Mouse (Mus musculus) lung, adult 18-20 months (tissue): ENCODE results near the gene Megf11.
A peak's percentile ranks its signal among the peaks of the same experiment; 100 is the strongest.

ENCODE experiments used
- DNase-seq, 2 experiments: peaks; one replicate each; pipeline ENCODE4 v3.0.0; 2022; ENCODE audit warnings: mixed read lengths in 2 of 2

The Megf11 gene

DNA sequence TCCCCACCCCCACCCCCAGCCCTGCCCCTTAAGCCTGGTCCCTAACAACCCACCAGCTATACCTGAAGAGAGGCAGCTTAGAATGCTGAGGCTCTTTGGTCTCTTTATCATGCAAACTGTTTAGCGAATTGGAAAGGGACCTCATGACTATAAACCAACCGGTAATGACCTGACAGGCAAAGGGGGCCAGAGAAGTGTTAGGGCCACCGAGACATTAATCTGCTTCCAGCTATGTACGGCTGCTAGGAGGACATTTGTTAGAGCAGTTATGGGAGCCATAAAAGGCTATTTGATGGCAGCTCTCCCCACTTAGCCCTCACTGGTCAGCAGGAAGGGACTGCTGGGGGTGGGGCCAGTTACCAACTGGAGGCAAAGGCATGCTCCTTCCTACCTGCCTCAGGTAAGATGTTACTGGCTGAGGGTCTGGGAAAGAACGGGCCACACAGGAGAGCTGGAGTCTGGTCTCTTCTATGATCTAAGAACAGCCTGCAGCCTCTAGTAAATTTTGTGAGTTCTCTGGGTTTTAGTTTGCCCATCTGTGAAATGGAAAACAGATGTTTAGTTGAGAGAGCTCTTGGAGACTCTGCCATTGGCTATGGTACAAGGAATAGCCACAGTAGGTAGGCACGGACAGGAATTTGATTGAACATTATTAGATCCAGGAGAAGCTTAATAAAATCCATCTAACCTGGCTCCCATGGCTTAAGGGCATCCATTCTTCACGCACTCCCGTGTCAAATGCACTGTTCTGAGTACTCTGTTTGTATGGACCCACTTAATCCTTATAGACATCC lies 183.2 kb downstream of the Megf11 start:
- no peak for DNase-seq

- no peak for DNase-seq
These were observed 185.0 kb downstream of the Megf11 start for GRCm38 (mm10) chr9:64570448-64570847.

GRCm38 (mm10) chr9:64571091-64571490 lies 185.7 kb downstream of the Megf11 start:
- no peak for DNase-seq

DNA sequence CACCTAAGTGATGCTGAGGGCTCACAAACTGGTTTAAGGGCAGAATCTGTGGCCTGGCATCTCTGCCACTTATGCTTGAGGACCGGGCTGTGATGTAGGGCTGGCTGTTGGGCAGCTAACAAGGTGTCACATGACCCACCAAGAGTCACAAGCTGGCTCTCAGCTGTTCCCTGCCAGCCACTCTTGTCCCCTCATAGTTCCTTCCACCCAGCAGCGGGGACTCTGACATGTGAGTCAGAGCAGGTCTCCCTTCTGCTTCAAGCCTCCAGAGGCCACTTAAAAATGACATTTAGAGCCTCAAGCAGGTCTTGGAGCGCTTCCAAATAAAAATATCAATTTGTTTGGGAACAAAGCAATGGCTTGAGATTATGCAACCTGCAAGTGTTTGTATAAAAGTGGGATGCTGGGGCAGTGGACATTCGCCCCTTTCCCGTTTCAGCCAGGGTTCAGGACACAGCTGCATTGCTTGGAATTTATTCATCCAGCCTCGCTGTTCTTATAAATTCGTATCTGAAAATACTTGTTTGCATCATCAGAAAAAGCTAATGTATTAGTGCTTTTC lies 187.3 kb downstream of the Megf11 start:
- peak; percentile 55 to 77 for DNase-seq

DNA sequence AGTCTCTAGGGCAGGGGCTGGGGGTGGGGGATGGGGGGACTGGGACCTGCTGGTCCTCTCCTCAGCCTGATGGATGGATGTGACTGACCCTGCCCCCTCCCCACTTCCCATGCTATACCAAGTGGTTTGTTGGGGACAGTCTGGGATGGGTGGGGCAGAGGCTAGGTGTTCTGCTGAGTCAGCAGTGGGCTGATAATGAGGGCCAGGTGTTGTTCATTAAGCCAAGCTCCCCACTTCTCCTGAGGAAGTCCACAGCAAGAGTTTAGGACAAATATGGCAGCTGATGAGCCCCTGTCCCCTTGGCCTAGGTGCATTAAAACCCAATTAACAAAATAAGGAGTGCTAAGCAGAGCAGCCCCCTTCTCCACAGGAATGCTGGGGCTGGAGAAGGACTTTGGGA lies 190.2 kb downstream of the Megf11 start:
- DNase-seq, result no peak

GRCm38 (mm10) chr9:64576143-64576878 lies 190.9 kb downstream of the Megf11 start:
- no peak for DNase-seq

- no peak for DNase-seq
These were observed 191.7 kb downstream of the Megf11 start for GRCm38 (mm10) chr9:64577156-64577555.

- no peak for DNase-seq
These were observed 192.6 kb downstream of the Megf11 start for GRCm38 (mm10) chr9:64578014-64578413.

GRCm38 (mm10) chr9:64579306-64579705 lies 193.9 kb downstream of the Megf11 start:
- no peak for DNase-seq

- DNase-seq, result no peak
These were observed 200.9 kb downstream of the Megf11 start for GRCm38 (mm10) chr9:64586292-64586691.

GRCm38 (mm10) chr9:64587991-64588390 lies 202.6 kb downstream of the Megf11 start:
- DNase-seq, result no peak

DNA sequence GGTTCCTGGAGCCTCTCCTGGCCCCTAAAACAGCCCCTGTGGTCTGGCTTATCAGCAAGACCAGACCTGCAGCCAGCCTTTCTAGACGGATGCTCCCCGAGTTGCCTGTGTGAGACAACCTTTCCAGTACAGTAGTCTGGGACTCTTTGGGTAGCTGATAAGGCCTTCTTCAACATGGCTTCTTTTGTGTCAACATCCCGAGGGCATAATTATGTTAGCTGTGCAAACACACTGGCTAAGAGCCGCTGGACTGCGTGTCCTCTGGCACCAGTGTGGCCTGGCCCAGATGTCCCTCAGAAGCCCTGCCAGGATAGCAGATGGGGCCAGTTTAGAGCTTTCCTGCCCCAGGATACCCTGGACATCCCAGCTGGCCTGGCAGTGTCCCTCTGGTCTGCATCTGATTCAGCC lies 205.2 kb downstream of the Megf11 start:
- DNase-seq, result peak; percentile 14 to 31

GRCm38 (mm10) chr9:64591436-64591835 lies 206.0 kb downstream of the Megf11 start:
- DNase-seq, result no peak

DNA sequence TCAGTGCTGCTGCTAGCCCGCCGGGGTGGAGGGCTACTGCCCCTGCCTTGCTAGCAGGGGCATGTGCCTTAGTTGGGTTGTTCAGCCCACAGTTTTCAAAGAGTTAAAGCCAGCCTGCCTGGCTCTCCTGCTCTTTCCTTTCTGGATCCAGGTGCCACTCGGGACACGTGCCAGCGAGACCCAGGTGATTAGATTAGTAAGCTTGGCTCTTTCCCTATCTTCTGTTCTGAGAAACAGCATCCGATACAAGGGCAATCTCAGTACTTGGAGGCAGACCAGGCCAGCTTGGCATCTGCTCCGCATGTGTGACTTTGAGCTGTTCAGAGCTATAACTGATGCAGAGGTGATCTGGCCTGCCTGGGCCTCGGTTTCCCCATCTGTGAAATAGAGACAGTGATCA lies 209.0 kb downstream of the Megf11 start:
- no peak for DNase-seq

DNA sequence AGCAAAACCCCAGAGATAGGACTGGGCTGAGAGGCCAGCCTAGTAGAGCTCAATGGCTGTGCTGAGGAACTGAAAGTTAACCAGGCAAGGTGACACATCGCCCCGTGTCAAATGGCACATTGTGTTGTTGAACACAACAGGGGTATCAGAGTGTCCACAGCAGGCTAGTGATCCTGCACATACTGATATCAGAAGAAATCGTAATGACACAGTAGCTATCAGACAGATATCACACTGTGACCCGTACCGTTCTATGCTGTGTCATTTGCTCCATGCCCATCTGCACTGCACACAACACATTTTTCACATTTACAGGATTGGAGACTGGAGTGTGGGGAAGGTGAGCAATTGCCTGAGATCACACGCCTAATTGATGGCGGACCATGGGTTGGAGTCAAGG lies 213.0 kb downstream of the Megf11 start:
- DNase-seq, result no peak

GRCm38 (mm10) chr9:64600731-64601130 lies 215.3 kb downstream of the Megf11 start:
- DNase-seq, result no peak

DNA sequence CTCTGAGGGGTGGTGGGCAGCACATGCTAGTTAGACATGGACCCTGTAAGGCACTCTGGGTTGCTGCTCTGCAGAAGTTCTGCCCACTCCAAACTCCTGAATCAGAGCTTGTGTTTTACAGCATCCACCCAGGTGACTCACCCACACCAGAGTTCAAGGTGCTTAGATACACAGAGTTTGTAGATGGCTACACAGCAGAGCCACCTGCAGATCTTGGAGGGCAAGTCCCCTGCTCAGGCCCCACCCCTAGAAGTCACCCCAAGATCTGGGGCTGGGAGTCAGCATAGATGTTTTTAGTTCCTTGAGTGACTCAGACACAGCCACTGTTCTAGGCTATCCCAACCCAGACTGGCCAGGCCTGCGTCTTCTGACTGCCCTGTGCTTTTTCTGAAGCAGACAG lies 217.5 kb downstream of the Megf11 start:
- DNase-seq, result no peak

DNA sequence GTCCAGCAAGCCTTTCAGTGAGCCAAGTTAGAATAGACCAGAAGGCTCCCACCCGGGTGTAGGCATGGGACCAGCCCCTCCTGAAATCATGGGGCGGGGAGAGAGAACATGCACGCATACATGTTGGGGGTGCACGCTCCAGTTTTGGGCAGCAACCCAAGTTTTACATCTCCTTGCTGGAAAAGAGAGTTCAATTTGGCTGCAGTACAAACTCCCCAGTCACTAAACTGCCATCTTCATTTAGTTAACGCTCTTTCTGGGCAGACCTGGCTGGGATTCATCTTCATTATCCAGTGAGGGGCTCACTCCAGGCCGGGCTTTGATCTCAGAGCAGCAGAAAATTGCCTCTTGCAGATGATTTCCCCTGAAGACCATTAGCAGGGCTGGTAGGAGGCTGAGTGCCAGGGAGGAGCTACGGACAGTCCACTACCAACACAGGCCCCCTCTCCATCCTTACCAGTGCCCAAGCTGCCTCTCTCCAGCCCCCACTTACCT lies 218.8 kb downstream of the Megf11 start:
- DNase-seq, result no peak

DNA sequence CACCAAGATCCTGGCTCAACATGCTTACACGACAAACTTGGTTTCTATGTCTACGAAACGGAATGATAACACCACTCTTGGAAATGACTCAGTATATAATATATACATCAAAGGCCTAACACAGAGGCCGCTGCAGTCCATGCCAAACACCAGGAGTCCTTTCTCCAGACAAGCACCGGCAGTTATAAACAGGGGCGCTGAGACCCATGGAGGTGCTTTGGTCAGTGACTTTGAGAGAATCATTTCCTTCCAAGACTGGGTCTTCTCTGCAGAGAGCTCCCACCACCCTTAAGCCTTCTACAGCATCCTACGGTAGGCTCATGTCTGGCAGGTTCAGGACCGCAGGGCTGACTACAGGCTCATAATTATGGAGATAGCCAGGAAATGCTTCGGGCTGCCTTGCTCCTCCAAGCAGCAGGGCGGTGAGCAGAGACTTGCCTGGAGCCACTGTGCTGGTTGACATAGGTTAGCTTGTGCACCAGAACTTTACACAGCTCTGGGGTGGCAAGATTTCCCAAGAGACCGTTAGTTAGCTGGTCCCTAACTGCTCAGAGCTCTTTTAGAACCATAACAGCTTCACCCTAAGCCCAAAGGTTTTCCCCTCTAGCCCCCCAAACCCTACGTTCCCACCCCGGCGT lies 219.8 kb downstream of the Megf11 start:
- DNase-seq, result no peak

- DNase-seq, result no peak
These were observed 220.4 kb downstream of the Megf11 start for GRCm38 (mm10) chr9:64605735-64606349.

DNA sequence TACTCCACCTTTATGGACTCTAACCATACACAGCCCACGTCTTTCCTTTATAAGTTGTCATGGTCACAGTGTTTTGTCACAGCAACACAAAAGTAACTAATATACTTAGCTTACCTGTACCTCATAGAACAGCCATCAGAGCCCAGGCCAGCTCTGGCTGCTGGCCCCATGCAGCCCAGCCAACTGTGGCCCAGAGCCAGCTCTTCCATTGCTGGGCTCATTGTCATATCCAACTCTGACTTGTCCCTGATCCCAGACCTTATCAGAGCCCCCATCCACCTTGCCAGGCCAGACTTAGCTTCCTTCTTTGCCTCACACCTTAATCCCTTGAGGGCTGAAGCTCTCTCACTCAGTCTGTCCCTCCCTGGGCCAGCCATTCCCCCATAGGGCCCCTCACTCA lies 221.6 kb downstream of the Megf11 start:
- no peak for DNase-seq

GRCm38 (mm10) chr9:64609546-64609945 lies 224.1 kb downstream of the Megf11 start:
- DNase-seq, result no peak
